Mouse (Mus musculus): ENCODE measurements around the gene Ccdc194. TPM values are rescaled to one million over a fixed set of nuclear protein-coding genes. Genes with fewer than 3 reads are reported as not detected.

Ccdc194 gene
- not detected for total RNA-seq (2021)
- long read RNA-seq, experiment 1 = 0 reads
- long read RNA-seq, experiment 2 = 0 reads

DNA sequence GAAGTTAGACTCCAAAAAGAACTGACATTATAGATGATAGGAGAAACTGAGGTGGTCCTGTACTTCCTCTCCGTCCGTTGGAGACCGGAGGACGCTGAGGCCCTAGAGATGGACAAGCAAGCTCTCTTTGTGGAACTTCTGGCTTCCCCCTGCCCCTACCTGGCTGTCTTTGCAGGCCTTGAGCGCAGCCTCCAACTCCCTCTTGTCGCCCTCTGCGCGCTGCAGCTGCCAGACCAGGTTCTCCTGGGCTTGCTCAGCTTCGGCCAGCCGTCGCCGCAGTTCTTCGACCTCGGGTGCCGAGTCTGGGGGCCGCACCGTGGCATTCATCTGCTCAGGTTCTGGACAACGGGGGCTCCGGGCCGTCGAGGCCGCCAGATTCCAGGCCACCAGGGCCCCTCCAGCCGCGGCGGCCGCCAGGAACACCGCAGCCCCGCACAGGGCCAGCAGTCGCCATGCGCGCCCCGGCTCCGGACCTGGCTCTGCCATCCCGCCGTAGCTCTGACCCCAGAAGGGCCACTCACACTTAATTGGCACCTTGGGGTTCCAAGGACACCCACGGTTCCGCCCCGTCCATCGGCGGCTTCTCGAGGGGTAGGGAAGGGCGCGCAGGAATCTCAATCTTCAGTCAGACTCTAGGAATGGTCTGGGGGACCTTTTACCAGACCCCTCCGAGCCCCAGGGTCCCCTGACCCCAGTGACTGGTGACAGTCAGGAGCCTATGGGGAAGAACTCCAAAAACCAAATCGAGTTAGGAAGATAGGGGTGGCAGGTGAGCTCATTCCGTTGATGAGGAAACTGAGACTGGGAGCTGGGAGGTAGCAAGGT is at the start of gene Ccdc194:
TSS of gene Ccdc194 (minus strand) at position 486 of the 825 bp plus-strand sequence.
- no peak for DNase-seq (ENCODE audit: low spot score)

GRCm38 (mm10) chr8:71575020-71575419 is 49.5 kb upstream of the Ccdc194 start:
- no peak for DNase-seq (ENCODE audit: low spot score)

DNA sequence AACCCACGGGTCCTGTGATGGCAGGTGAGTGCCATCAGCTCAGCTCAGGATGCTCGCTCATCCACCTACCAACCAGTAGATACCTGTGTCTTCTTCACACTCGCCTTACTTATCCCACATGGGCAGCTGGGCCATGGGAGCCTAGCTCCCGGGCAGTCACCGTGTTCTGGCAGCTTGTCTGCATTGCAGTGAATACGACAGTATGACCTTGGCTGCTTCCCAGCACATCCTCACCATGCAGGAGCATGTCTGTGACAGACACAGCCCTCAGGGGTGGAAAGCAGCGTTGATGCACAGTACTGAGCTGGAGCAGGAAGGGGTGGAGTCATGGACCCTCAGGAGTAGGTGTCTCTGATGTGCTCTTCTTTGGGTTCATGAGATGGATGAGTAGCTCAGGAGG is 48.9 kb upstream of the Ccdc194 start:
- no peak for DNase-seq (ENCODE audit: low spot score)

DNA sequence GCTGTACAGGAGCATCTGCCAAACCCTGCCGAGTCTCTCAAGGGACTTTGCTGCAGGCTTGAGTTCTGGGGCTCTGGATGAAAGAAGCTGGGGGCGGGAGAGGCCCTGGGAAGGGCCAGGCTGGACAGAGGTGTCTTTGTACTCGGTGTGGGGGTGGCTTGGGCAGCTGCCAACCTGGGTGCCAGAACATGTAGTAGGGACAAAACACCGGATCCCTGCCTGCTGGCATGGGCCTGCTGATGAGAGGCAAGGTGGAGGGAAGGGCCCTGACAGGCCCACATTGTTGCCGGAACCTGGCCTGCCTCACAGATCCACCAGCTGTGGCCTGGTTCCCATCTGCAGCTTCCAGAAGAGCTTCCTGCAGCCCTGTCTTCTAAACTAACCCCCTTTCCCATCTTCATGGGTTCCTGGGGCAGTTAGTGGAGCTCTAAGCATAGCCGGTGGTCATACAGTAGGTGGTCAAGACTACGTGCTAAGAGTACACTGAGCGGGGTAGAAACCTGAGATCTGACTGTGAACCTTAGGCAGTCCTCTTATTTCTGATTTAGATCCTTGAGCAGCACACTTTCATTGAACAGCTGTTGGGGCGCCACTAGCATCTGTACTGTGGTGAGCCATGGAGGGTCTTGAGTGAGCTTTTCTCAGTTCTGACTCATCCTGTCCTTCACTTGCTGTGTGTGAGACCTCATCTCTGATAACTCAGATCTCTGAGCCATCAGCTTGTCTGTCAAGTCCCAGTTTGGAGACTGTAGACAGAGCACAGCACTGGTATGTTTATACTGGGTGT is 47.5 kb upstream of the Ccdc194 start:
- DNase-seq (ENCODE audit: low spot score) = no peak

DNA sequence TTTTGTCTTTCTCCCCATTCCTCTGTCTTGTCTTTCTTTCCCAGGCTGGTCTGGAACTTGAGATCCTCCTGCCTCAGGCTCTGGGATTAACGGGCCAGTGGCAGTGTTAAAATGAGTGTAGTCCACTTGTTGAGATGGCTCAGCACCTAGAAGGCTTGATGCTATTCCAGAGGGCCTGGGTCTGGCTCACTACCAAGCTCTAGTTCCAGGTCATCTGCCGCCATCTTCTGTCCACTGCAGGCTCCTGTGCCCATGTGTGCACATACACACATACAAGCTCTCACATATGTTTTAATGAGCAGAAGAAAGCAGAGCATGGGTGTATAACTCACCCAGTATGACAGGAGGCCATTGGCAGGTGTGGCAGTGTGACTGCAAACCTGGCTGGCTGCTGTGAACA is 46.6 kb upstream of the Ccdc194 start:
- no peak for DNase-seq (ENCODE audit: low spot score)

GRCm38 (mm10) chr8:71570291-71570954 is 44.9 kb upstream of the Ccdc194 start:
- DNase-seq (ENCODE audit: low spot score) = peak; percentile 89

DNA sequence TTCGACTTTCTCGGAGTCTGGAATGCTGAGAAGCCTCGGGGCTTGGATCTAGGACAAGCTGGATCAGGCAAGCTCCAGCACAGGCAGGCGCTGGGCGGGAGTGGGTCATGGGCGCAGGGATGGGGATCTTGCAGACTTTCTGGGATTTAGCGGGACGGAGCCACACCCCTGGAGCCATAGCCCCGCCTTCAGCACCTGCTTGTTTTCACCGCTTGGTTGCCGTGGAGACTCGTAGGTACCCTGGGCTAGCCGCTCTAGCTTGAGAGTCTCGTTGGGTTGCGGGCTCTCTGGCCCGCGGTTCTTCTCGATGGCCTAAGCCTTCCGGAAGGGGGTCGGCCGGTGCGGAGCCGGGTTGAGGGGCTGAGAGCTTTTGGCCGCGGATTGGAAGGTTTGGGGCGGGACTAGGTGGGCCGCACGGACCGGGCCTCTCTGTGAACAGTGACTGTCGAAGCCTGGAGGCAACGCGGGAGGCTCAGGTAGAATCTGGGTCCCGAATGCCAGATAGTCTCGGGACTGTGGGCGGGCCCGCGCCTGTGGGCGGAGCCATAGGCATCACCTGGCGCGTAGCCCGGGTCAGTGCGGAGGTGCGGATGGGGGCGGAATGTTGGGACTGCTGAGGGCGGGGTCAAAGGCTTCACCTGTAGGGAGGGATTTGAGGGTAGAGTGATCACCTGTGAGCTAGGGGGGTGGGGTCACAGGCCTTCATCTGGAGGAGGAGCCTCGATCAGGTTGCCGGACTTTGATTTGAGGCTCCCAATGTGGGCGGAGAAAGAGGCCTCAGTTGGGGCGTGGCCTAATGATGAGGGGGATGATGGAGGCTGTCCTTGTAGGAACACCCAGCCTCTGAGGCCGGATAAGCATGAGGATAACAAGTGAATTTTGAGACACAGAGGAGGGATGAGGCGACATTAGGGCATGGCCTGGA is 44.1 kb upstream of the Ccdc194 start:
- DNase-seq (ENCODE audit: low spot score) = peak; percentile 90

GRCm38 (mm10) chr8:71568941-71569340 is 43.4 kb upstream of the Ccdc194 start:
- DNase-seq (ENCODE audit: low spot score) = peak; percentile 22

DNA sequence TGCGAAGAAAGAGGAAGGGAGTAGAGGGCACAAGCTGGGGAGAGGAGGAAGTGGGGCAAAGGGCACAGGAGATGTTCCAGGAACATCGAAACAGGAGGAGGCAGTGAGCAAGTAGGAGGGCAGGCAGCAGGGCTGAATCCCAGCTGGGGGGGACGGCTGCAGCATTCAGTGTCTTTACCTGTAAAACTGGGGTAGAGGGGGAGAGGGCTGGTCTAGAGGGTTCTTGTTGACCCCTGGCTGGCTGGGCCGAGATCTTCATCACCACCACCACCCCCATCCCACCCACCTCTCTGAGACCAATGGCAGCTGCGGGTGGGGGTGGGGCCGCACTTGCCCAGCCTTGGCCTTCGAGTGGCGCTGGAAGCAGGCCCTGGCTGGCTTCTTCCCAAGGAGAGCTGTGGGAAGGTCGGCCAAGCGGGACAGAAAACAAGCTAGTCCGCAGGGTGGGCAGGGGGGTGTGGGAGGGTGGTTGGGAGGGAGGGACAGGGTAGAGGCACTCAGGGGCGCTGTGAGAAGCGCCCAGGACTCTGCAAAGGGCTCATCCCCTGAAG is 43.0 kb upstream of the Ccdc194 start, which contains the start of gene Slc27a1:
TSS of gene Slc27a1 (plus strand) at position 496 of the 551 bp plus-strand sequence.
- peak; percentile 81 for DNase-seq (ENCODE audit: low spot score)

DNA sequence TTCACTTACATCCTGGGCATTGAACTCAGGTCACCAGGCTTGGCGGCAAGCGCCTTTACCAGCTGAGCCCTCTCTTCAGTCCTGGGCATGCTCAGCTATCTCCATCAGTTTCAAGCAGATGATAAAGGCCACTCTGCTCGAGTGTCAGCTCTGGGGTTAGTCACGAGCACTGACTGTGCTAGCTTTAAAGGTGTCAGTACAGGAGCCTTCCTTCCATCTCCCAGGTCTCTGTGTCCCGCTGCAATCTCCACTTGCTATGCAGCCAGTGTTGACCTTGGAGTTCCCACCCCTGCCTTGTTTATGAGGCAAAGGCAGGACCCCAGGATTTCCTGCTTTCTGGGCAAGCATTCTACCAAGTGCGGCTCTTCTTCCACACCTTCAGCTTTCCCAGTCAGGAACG is 42.1 kb upstream of the Ccdc194 start:
- no peak for DNase-seq (ENCODE audit: low spot score)

GRCm38 (mm10) chr8:71566501-71566900 is 41.0 kb upstream of the Ccdc194 start, which contains the start of gene Nxnl1:
Gene Nxnl1 (minus strand): TSS chr8:71566601.
- DNase-seq (ENCODE audit: low spot score) = no peak

DNA sequence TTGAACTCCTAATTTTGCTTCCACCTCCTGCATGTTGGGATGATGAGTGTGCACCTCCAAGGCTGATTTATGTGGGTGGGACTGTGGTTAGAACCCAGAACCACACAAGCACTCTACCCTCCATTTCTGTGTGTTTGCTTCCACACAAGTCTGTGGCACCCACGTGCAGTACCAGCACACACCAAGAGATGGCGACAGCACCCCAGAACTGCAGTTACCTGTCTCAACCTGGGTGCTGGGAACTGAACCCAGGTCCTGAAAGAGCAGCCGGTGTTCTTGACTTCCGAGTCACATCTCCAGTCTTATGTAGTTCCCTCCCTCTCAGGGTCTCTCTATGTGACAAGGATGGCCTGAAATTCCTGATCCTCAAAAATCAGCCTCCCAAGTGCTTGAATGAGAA is 38.5 kb upstream of the Ccdc194 start:
- no peak for DNase-seq (ENCODE audit: low spot score)

DNA sequence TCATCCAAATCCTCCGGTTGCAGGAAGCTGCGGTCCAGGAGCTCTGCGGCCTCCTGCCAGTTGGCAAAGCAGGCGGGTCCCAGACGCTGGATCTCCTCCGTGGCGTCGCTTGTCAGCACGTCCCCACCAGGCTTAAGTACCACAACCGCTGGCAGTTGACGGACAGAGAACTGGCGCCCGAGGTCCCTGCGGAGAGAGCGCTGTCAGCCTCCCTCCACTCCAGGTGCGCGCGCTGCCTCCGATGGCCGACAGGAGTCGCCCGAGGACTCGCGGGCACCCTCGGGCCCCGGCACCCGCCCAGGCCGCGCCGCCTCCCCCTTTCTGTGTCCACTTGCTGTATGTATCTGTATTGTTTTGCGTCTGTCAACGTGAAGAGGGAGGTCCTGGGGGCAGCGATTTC is 37.2 kb upstream of the Ccdc194 start:
- DNase-seq (ENCODE audit: low spot score) = peak; percentile 84

DNA sequence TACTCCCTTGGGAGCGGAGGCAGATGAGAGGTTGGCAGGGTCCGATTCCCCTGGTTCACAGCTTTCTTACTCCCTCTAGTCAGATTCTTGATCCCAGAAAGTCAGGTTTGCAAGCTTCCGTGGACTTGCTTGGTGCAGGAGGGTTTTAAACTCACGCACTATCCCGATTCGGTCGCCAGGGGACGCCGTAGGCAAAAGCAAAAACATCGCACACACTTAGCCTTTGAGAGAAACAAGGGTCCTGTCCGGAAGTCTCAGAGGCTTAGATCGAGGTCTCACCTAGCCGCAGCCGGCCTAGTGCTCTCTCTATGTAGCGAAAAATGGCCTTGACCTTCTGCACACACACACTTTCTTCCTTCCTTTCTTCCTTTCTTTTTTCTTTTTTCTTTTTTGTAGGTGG is 35.9 kb upstream of the Ccdc194 start:
- peak; percentile 59 for DNase-seq (ENCODE audit: low spot score)

GRCm38 (mm10) chr8:71560765-71561164 is 35.3 kb upstream of the Ccdc194 start:
- no peak for DNase-seq (ENCODE audit: low spot score)

DNA sequence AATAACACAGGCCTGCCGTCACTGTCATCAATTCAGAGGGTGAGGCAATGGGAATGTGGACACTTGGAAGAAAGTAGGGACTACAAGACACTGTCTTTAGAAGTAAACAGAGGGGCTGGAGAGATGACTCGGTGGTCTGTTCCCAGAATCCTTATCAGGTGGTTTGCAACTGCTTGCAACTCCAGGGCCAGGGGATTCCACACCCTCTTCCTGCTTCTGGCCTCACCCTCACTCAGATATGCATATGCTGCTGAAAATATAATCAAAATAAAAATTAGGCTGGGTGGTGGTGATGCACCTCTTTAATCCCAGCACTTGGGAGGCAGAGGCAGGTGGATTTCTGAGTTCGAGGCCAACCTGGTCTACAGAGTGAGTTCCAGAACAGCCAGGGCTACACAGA is 34.6 kb upstream of the Ccdc194 start:
- no peak for DNase-seq (ENCODE audit: low spot score)

DNA sequence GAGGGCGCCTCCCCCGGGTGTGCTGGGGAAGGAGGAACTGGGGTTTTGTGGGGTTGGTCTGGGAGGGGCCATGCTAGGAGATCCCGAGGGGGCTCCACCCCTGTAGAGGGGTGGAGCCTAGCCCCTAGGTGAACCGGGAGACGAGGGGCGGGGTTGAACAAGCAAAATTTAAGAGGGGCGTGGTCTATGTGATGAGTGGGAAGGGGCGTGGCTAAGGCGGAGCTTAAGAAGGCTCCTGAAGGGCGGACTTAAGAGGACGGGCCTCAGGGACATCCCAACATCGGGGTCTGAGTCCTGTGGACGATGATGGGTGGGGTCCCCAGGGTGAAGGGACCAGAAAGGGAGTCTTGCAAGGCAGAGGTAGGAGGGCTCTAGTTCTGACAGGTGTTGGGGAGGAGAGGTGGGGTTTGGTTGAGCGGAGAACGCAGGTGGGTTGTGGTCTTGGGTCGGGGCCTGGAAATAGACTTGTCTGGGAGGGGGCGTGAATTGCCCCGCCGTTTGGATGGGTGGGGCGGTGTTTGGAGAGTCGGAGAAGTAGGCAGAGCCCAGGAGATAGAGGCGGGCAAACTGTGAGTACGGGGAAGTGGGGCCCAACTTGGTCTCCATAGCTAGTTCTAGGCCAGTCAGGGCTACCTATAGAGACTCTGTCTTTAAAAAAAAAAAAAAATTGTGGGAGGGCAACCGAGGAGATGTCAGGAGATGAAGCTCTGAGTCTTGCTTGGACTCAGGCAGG is 33.6 kb upstream of the Ccdc194 start:
- DNase-seq (ENCODE audit: low spot score) = peak; percentile 59

GRCm38 (mm10) chr8:71558071-71558957 is 32.8 kb upstream of the Ccdc194 start, which contains the start of gene Tmem221:
Gene Tmem221 (minus strand): TSS chr8:71558871.
- DNase-seq (ENCODE audit: low spot score) = no peak

- DNase-seq (ENCODE audit: low spot score) = no peak
Measured at GRCm38 (mm10) chr8:71554644-71555043, 29.1 kb upstream of the Ccdc194 start.
